8 mouse cellular contexts compared by ENCODE assay signal in genomic region chr4:57845031-57845431, GRCm38 (mm10).
DNase-seq lines count a peak whose midpoint lies in the region; ATAC-seq lines count a peak whose summit lies in the region.

No protein-coding gene starts in this region.

- peak overlapping the region; percentile 29; the same call in 1 of the 2 replicates for H3K27ac ChIP-seq in forebrain, embryonic 14.5 days (ENCODE audit: low read depth, low read length)
- H3K27ac ChIP-seq in midbrain, embryonic 11.5 days (ENCODE audit: low read depth, low read length): peak overlapping the region; percentile 74
- H3K27ac ChIP-seq in stomach, embryonic 16.5 days (ENCODE audit: low read length): peak overlapping the region; percentile 92

- DNase-seq in 3T3-L1 (ENCODE audit: low read depth, low spot score) (peak; percentile 88), adipocyte (ENCODE audit: low spot score) (peak; percentile 86)
- DNase-seq in forebrain, embryonic 14.5 days (ENCODE audit: low spot score): peak; percentile 62
- peak; percentile 90 to 94 for DNase-seq in heart, postnatal 10 days
- peak; percentile 86 to 93 for DNase-seq in kidney, postnatal 4 days
- peak; percentile 96 for DNase-seq in midbrain, embryonic 11.5 days (ENCODE audit: low spot score, missing footprints)
- no peak for DNase-seq in thymus, postnatal 36 days

- no peaks in the 10 kb centered on the region for H3K36me3 ChIP-seq in forebrain, embryonic 14.5 days (ENCODE audit: control insufficient read depth, insufficient read depth, low read length)
- H3K36me3 ChIP-seq in midbrain, embryonic 11.5 days (ENCODE audit: control insufficient read depth, insufficient read depth, low read length): no peaks in the 10 kb centered on the region
- H3K36me3 ChIP-seq in stomach, embryonic 16.5 days (ENCODE audit: control insufficient read depth, insufficient read depth, low read length): no peaks in the 10 kb centered on the region

- no peaks in the 10 kb centered on the region for H3K27me3 ChIP-seq in forebrain, embryonic 14.5 days (replicated peaks; ENCODE audit: control insufficient read depth, insufficient read depth, low read length)
- H3K27me3 ChIP-seq in midbrain, embryonic 11.5 days (ENCODE audit: control insufficient read depth, insufficient read depth, low read length): no peaks in the 10 kb centered on the region
- no peaks in the 10 kb centered on the region for H3K27me3 ChIP-seq in stomach, embryonic 16.5 days (ENCODE audit: control insufficient read depth, insufficient read depth, low read length)

- peak overlapping the region; percentile 35 for H3K4me2 ChIP-seq in forebrain, embryonic 14.5 days (ENCODE audit: low read length)
- peak overlapping the region; percentile 43 for H3K4me2 ChIP-seq in midbrain, embryonic 11.5 days
- peak overlapping the region; percentile 51 for H3K4me2 ChIP-seq in stomach, embryonic 16.5 days (ENCODE audit: low read depth, low read length)

- H3K4me1 ChIP-seq in forebrain, embryonic 14.5 days (ENCODE audit: control insufficient read depth, insufficient read depth, low read length): peaks cover 5% of the 10 kb centered on the region; the same call in 1 of the 2 replicates
- peaks cover 24% of the 10 kb centered on the region for H3K4me1 ChIP-seq in midbrain, embryonic 11.5 days (ENCODE audit: control insufficient read depth, insufficient read depth, low read length)
- H3K4me1 ChIP-seq in stomach, embryonic 16.5 days (ENCODE audit: control insufficient read depth, insufficient read depth, low read length): peaks cover 21% of the 10 kb centered on the region; the same call in 1 of the 2 replicates

- intact Hi-C loops in heart, postnatal 10 days (cut with DNase I): no loop called here

- peak overlapping the region; percentile 13; the same call in 1 of the 2 replicates for H3K4me3 ChIP-seq in forebrain, embryonic 14.5 days (ENCODE audit: low read depth, low read length)
- H3K4me3 ChIP-seq in midbrain, embryonic 11.5 days (ENCODE audit: low read depth, low read length): peak overlapping the region; percentile 24
- peak overlapping the region; percentile 45 for H3K4me3 ChIP-seq in stomach, embryonic 16.5 days (replicated peaks; ENCODE audit: low read length)

- peak; percentile 77 for ATAC-seq in forebrain, embryonic 14.5 days
- peak; percentile 89 for ATAC-seq in midbrain, embryonic 11.5 days (ENCODE audit: low FRiP score)
- ATAC-seq in stomach, embryonic 16.5 days (ENCODE audit: insufficient read depth, low FRiP score): peak; percentile 90

- peak overlapping the region; percentile 10; the same call in 1 of the 2 replicates for H3K9ac ChIP-seq in forebrain, embryonic 14.5 days (ENCODE audit: low read length)
- H3K9ac ChIP-seq in midbrain, embryonic 11.5 days (ENCODE audit: low read length): peak overlapping the region; percentile 54
- peak overlapping the region; percentile 65 for H3K9ac ChIP-seq in stomach, embryonic 16.5 days (ENCODE audit: low read length)

- no peaks in the 10 kb centered on the region for H3K9me3 ChIP-seq in forebrain, embryonic 14.5 days (replicated peaks; ENCODE audit: control insufficient read depth, low read length)
- H3K9me3 ChIP-seq in midbrain, embryonic 11.5 days (ENCODE audit: control insufficient read depth, low read length): no peaks in the 10 kb centered on the region
- no peaks in the 10 kb centered on the region for H3K9me3 ChIP-seq in stomach, embryonic 16.5 days (replicated peaks; ENCODE audit: control insufficient read depth, low read length)

- WGBS in forebrain, embryonic 14.5 days: 1% methylated on average over 10 of the region's 10 CpGs
- 1% methylated on average over 10 of the region's 10 CpGs for WGBS in midbrain, embryonic 11.5 days
- 7% methylated on average over 10 of the region's 10 CpGs for WGBS in stomach, embryonic 16.5 days

Comparison
In these comparisons a context has a peak if more than half of its experiments do, and no peak if none do; other contexts are left out.
1. DNase-seq: peak in 3T3-L1 (single experiment), adipocyte (single experiment), forebrain, embryonic 14.5 days (single experiment), heart, postnatal 10 days (2 of 2), kidney, postnatal 4 days (2 of 2) and midbrain, embryonic 11.5 days (single experiment); none in thymus, postnatal 36 days (0 of 2).
2. H3K27ac ChIP-seq: peak in every context shown above with its lines; median percentile 92 in stomach, embryonic 16.5 days; 74 in midbrain, embryonic 11.5 days; 29 in forebrain, embryonic 14.5 days.
3. H3K9ac ChIP-seq: peak in every context shown above with its lines; median percentile 65 in stomach, embryonic 16.5 days; 54 in midbrain, embryonic 11.5 days; 10 in forebrain, embryonic 14.5 days.
4. Peak in every context shown above with its lines, with median percentiles within 50 percentile points of each other: ATAC-seq, H3K4me2 ChIP-seq and H3K4me3 ChIP-seq.